Mouse (Mus musculus) myocyte (in vitro differentiated cells): Measurements from ENCODE around the gene Gm20403. TPM values are rescaled to one million over a fixed set of nuclear protein-coding genes. Genes with fewer than 3 reads are reported as not detected.

Experiments
- H3K27me3 ChIP-seq: one replicate; pipeline ENCODE4 v1.6.1; 2011; ENCODE audit not compliant: control insufficient read depth, insufficient read depth, insufficient read length
- H3K36me3 ChIP-seq: one replicate; pipeline ENCODE4 v1.6.1; 2011; ENCODE audit not compliant: control insufficient read depth, insufficient read depth
- H3K4me2 ChIP-seq: one replicate; pipeline ENCODE4 v1.6.1; 2011; ENCODE audit warnings: low read depth, control low read depth
- H3K4me3 ChIP-seq: one replicate; pipeline ENCODE4 v1.5.1; 2011; ENCODE audit warnings: mild to moderate bottlenecking, control low read depth, moderate library complexity
- H3K79me2 ChIP-seq: one replicate; pipeline ENCODE4 v1.6.1; 2011; ENCODE audit not compliant: control insufficient read depth, insufficient read depth
- H3ac ChIP-seq: one replicate; pipeline ENCODE4 v1.6.1; 2011; ENCODE audit not compliant: control insufficient read depth, insufficient read length
- CEBPB ChIP-seq: IDR thresholded peaks from 2 replicates; pipeline ENCODE4 v1.6.1; 2011; ENCODE audit warnings: mild to moderate bottlenecking, moderate library complexity; ENCODE audit not compliant: poor library complexity, insufficient read depth, severe bottlenecking
- E2F4 ChIP-seq: IDR thresholded peaks from one replicate; pipeline ENCODE4 v1.6.1; 2011; ENCODE audit warnings: mild to moderate bottlenecking, control low read depth, moderate library complexity; ENCODE audit not compliant: insufficient read depth
- MAX ChIP-seq: IDR thresholded peaks from one replicate; pipeline ENCODE4 v1.6.1; 2011; ENCODE audit warnings: low read depth, mild to moderate bottlenecking, control low read depth
- MYOD1 ChIP-seq, 3 experiments: IDR thresholded peaks; one replicate each; pipeline ENCODE4 v1.6.1; 2011; ENCODE audit warnings: control low read depth in 2 of 3, low read depth in 2 of 3, mild to moderate bottlenecking in 2 of 3, moderate library complexity in 1 of 3; ENCODE audit not compliant: insufficient read length in 2 of 3, control insufficient read depth in 1 of 3
- MYOG ChIP-seq, 3 experiments: IDR thresholded peaks; one replicate each; pipeline ENCODE4 v1.6.1; 2011; ENCODE audit warnings: control low read depth in 2 of 3, low read depth in 2 of 3, mild to moderate bottlenecking in 2 of 3; ENCODE audit not compliant: insufficient read length in 2 of 3, control insufficient read depth in 1 of 3, insufficient read depth in 1 of 3
- POLR2A ChIP-seq: IDR thresholded peaks from one replicate; pipeline ENCODE4 v1.6.1; 2011; ENCODE audit warnings: low read depth, mild to moderate bottlenecking, control low read depth, moderate library complexity; ENCODE audit not compliant: insufficient read length
- POLR2AphosphoS2 ChIP-seq: IDR thresholded peaks from one replicate; pipeline ENCODE4 v1.6.1; 2011; ENCODE audit warnings: low read depth, control low read depth; ENCODE audit not compliant: insufficient read length
- REST ChIP-seq: IDR thresholded peaks from one replicate; pipeline ENCODE4 v1.6.1; 2011; ENCODE audit warnings: mild to moderate bottlenecking, control low read depth, moderate library complexity; ENCODE audit not compliant: insufficient read depth, insufficient read length
- SRF ChIP-seq: IDR thresholded peaks from one replicate; pipeline ENCODE4 v1.6.1; 2011; ENCODE audit warnings: low read depth; ENCODE audit not compliant: control insufficient read depth, insufficient read length
- TCF12 ChIP-seq: IDR thresholded peaks from one replicate; pipeline ENCODE4 v1.6.1; 2011; ENCODE audit warnings: mild to moderate bottlenecking, control low read depth; ENCODE audit not compliant: poor library complexity, insufficient read depth, severe bottlenecking
- TCF3 ChIP-seq: IDR thresholded peaks from one replicate; pipeline ENCODE4 v1.6.1; 2011; ENCODE audit warnings: low read depth, control low read depth; ENCODE audit not compliant: insufficient read length
- USF1 ChIP-seq: IDR thresholded peaks from one replicate; pipeline ENCODE4 v1.6.1; 2011; ENCODE audit warnings: low read depth, mild to moderate bottlenecking, control low read depth, moderate library complexity
- polyA plus RNA-seq: library from polyadenylated mRNA; unstranded; fragments of >200 nt; fragmentation: generic; extraction: Trizol; gene quantifications from one replicate; pipeline ENCODE4 v1.2.1, GENCODE M21; 2012; ENCODE audit warnings: missing spikeins

The Gm20403 gene
- polyA plus RNA-seq, 1 experiment: 0.32 TPM

GRCm38 (mm10) chr12:54980532-54980931, 5.8 kb downstream of the Gm20403 start:
- Histone ChIP-seq H3K79me2 (peaks cover 84% of the 10 kb centered on the region), H3K27me3 (no peaks in the 10 kb centered on the region), H3ac (no peak overlapping the region), H3K36me3 (peaks cover 5% of the 10 kb centered on the region), H3K4me3 (no peak overlapping the region), H3K4me2 (no peak overlapping the region)
- no peak for TF ChIP-seq REST
- no peak for TF ChIP-seq MAX
- no peak for TF ChIP-seq POLR2A
- TF ChIP-seq CEBPB: no peak
- TF ChIP-seq POLR2AphosphoS2: no peak
- TF ChIP-seq MYOG (IDR thresholded peaks at IDR 0.05; ENCODE audit: control insufficient read depth in 1 of 3, insufficient read depth in 1 of 3, insufficient read length in 2 of 3, low read depth in 2 of 3): no peak
- no peak for TF ChIP-seq E2F4
- TF ChIP-seq TCF12: no peak
- no peak for TF ChIP-seq SRF
- no peak for TF ChIP-seq USF1
- no peak for TF ChIP-seq MYOD1 (IDR thresholded peaks at IDR 0.05; ENCODE audit: control insufficient read depth in 1 of 3, insufficient read length in 2 of 3, low read depth in 2 of 3)
- no peak for TF ChIP-seq TCF3

- H3K79me2 ChIP-seq: peaks cover 17% of the 10 kb centered on the region
- peaks cover 34% of the 10 kb centered on the region for H3K36me3 ChIP-seq
- H3K27me3 ChIP-seq: no peaks in the 10 kb centered on the region
- no peak overlapping the region for H3K4me2 ChIP-seq
- no peak for TF ChIP-seq E2F4
- no peak for TF ChIP-seq USF1
- TF ChIP-seq SRF: no peak
- no peak for TF ChIP-seq CEBPB
- no peak for TF ChIP-seq TCF12
- TF ChIP-seq MYOD1 (IDR thresholded peaks at IDR 0.05; ENCODE audit: control insufficient read depth in 1 of 3, insufficient read length in 2 of 3, low read depth in 2 of 3): no peak
- TF ChIP-seq POLR2A: no peak
- no peak for TF ChIP-seq MYOG (IDR thresholded peaks at IDR 0.05; ENCODE audit: control insufficient read depth in 1 of 3, insufficient read depth in 1 of 3, insufficient read length in 2 of 3, low read depth in 2 of 3)
- TF ChIP-seq POLR2AphosphoS2: no peak
- TF ChIP-seq TCF3: no peak
- TF ChIP-seq REST: no peak
- no peak for TF ChIP-seq MAX
- H3ac ChIP-seq: no peak overlapping the region
- H3K4me3 ChIP-seq: no peak overlapping the region
These were observed 17.3 kb downstream of the Gm20403 start for GRCm38 (mm10) chr12:54969033-54969432.

- peaks cover 24% of the 10 kb centered on the region for H3K79me2 ChIP-seq
- TF ChIP-seq USF1 (no peak), POLR2A (no peak), E2F4 (no peak), SRF (no peak), TCF12 (no peak), REST (no peak), MYOD1 (IDR thresholded peaks at IDR 0.05; ENCODE audit: control insufficient read depth in 1 of 3, insufficient read length in 2 of 3, low read depth in 2 of 3) (no peak), MYOG (IDR thresholded peaks at IDR 0.05; ENCODE audit: control insufficient read depth in 1 of 3, insufficient read depth in 1 of 3, insufficient read length in 2 of 3, low read depth in 2 of 3) (no peak), MAX (no peak), POLR2AphosphoS2 (no peak), CEBPB (no peak)
- H3K27me3 ChIP-seq: no peaks in the 10 kb centered on the region
- H3ac ChIP-seq: no peak overlapping the region
- H3K36me3 ChIP-seq: peaks cover 10% of the 10 kb centered on the region
- no peak overlapping the region for H3K4me2 ChIP-seq
- H3K4me3 ChIP-seq: no peak overlapping the region
These were observed 20.7 kb downstream of the Gm20403 start for GRCm38 (mm10) chr12:54965532-54966160.

GRCm38 (mm10) chr12:54959569-54959968, 26.8 kb downstream of the Gm20403 start:
- Histone ChIP-seq H3K79me2 (peaks cover 40% of the 10 kb centered on the region), H3ac (no peak overlapping the region), H3K4me2 (no peak overlapping the region), H3K27me3 (no peaks in the 10 kb centered on the region), H3K4me3 (no peak overlapping the region), H3K36me3 (peaks cover 6% of the 10 kb centered on the region)
- TF ChIP-seq TCF3: no peak
- no peak for TF ChIP-seq POLR2AphosphoS2
- no peak for TF ChIP-seq CEBPB
- TF ChIP-seq MYOD1 (IDR thresholded peaks at IDR 0.05; ENCODE audit: control insufficient read depth in 1 of 3, insufficient read length in 2 of 3, low read depth in 2 of 3): no peak
- TF ChIP-seq POLR2A: no peak
- TF ChIP-seq USF1: no peak
- no peak for TF ChIP-seq MAX
- TF ChIP-seq TCF12: no peak
- no peak for TF ChIP-seq REST
- TF ChIP-seq E2F4: no peak

GRCm38 (mm10) chr12:54956974-54957373, 29.4 kb downstream of the Gm20403 start:
- Histone ChIP-seq H3K79me2 (peaks cover 32% of the 10 kb centered on the region), H3ac (no peak overlapping the region), H3K36me3 (peaks cover 16% of the 10 kb centered on the region), H3K4me2 (no peak overlapping the region), H3K27me3 (no peaks in the 10 kb centered on the region), H3K4me3 (no peak overlapping the region)
- no peak for TF ChIP-seq E2F4
- no peak for TF ChIP-seq MAX
- no peak for TF ChIP-seq REST
- TF ChIP-seq TCF12: no peak
- no peak for TF ChIP-seq CEBPB
- no peak for TF ChIP-seq MYOG (IDR thresholded peaks at IDR 0.05; ENCODE audit: control insufficient read depth in 1 of 3, insufficient read depth in 1 of 3, insufficient read length in 2 of 3, low read depth in 2 of 3)
- TF ChIP-seq MYOD1 (IDR thresholded peaks at IDR 0.05; ENCODE audit: control insufficient read depth in 1 of 3, insufficient read length in 2 of 3, low read depth in 2 of 3): no peak
- TF ChIP-seq POLR2AphosphoS2: no peak
- TF ChIP-seq SRF: no peak
- no peak for TF ChIP-seq TCF3
- TF ChIP-seq POLR2A: no peak
- TF ChIP-seq USF1: no peak
